Mouse (Mus musculus): ENCODE measurements around the gene Sac3d1. TPM values are rescaled to one million over a fixed set of nuclear protein-coding genes. Genes with fewer than 3 reads are reported as not detected.
"Not testable (repeated sequence)": the region's sequence is repeated elsewhere in the genome, so short reads cannot be mapped to it uniquely, and the experiment has no call there.

Gene Sac3d1
- 10 to 100 TPM; 13.0 to 20.1 (median 16.1) TPM for total RNA-seq (2022)

DNA sequence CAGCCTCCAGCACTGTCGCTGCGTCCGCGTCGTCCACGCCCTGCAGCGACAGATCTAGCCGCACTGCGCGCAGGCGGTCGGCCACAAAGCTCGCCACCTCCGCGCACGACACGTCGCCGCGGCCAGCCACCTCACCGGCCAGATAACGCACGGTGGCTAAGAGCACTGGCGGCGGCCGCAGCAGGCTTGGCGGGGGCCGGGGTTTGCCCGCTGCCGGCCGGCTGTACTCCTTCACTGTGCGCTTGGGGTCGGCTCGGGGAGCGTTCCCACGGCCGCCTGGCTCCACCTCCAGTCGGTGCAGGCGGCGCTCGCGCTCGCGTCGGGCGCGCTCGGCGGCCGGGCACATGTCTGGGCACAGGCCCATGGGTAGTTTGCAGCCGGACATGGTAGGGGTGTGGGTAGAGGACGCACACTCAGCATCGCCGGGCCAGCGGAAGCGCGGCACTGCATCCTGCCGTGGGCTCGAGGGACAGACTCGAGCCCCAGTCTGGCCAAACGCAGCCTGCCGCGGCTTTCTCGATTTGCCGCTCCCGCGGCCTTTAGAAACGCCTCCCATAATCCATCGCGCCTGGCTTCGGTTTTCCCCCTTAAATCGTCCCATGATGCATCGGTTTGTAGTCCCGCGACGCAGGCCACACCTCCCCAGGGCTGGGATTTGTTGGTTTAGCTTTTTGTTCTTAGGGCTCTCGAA, at the start of gene Sac3d1:
Sac3d1 (minus strand) TSS at position 665 of the 691 bp plus-strand sequence.
- peak; percentile 80 to 86 for DNase-seq (ENCODE audit: low spot score in 2 of 2)

DNA sequence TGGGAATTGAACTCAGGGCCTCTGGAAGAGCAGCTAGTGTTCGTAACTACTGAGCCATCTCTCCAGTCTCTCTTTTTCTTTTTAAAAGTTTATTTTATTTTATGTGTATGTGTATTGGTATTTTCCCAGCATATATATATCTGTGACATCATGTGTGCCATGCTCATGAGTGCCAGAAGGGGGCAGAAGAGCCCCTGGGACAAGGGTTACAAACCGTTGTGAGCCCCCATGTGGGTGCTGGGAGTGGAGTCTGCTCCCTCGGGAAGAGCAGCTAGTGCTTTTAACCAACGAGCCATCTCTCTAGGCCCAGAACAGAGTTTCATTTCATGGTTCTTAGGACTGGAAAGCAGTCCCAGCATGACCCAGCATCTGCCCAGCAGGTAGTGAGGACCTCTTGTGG, 48.3 kb upstream of the Sac3d1 start:
- DNase-seq (ENCODE audit: low spot score in 2 of 2): no peak

DNA sequence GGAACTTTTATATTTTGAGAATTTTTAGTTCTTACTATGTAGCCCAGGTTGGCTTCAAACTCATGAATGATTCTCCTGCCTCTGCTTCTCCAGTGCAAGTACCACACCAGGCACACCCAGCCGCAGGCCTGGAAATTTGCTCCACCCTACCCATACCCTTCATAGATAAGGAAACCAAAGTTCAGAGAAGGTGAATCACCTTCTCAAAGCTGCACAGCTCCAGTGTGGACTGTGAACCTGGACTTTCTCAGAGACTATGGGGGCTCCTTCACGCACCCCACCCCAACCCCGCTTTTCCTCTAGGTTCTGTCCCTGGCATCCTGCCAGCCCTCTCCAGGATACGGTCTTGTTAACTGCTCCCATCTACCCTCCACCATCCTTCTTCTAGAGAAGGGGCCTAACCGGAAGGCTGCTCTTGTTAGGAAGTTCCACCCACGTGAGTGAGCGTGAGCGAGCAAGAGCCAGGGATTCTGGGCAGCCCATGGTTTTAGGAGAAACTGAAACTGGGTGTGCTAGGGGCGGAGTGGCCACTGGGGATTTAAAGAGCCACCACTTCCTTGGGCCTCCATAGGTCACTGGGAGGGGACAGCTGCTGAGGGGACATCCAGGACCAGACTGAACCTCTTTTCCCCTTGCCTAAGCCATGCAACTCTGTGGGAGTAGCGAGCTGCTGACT, 45.6 kb upstream of the Sac3d1 start:
- DNase-seq (ENCODE audit: low spot score in 2 of 2): no peak

DNA sequence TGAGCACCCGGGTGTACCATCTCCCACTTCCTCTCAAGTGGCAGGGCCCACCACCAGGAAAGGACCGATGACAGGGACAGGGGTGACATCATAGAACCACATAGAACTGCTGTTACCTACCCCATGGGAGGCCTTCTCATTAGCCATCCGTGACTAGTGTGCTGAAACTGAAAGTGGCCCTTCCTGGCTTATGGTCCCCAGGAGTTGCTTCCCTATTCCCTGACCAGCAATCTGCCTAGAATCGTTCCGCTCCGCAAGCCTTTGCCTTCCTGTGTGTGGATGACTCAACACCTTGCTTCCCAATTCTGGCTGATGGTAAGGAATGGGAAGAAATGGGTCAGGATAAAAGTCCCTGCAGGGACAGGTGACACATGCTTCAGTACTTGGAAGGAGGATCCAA, 38.8 kb upstream of the Sac3d1 start:
- DNase-seq (ENCODE audit: low spot score in 2 of 2): no peak

- no peak for DNase-seq (ENCODE audit: low spot score in 2 of 2)
Measured at GRCm38 (mm10) chr19:6156372-6156771, 37.9 kb upstream of the Sac3d1 start.

DNA sequence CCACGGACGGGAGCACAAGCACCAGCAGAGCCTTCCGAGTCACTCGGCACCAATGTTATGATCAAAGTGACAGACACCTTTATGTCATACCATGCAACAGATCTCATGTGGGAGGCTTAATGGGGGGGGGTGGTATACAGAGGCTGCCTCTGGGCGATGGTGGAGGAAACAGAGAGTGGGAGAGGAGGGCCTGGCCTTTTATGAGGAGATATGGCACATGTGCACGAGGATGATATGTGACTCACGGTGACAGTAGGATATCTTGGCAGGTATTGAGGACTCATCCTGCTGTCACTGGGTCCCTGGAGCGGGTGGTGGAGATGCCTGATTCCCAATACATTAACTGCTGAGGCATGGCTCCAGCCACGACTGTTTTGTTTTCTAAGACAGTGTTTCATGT, 36.7 kb upstream of the Sac3d1 start:
- no peak for DNase-seq (ENCODE audit: low spot score in 2 of 2)

DNA sequence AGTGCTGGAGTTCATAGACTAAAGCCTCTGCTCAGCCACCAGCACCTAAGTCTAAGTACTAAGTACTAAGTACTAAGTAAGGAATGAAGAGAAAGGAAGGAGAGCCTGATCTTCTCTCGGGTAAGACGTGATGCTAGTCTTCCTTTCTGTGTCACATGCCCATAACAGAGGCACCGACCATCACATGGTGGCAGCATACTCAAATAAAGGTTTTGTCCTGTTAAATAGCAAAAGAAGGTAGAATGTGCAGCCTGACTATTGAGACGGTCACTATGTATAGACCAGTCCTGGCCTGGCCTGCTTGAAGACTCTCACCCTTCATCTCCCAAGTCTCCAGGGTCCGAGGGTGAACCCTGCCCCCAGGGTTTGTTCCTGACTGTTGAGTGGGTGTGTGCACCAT, 26.4 kb upstream of the Sac3d1 start:
- DNase-seq (ENCODE audit: low spot score in 2 of 2): no peak

DNA sequence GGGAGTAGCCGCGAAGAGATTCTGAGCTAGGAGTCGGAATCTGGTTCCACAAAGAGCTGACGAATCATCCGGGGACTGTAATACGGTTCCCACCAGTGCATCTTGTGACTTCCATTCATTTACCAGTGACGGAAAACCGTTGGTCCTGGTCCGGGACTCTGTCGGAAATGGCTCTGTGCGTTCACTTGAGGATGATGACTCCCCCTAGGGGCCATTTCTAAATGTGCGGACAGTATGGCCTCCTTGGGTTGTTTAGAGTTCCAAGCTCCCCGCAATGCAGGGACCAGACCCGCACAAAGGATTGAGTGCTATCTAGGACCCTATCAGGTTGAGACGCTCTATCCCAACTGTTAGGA, 22.9 kb upstream of the Sac3d1 start, which contains the start of gene Arl2:
Arl2 (minus strand) TSS at position 155 of the 356 bp plus-strand sequence.
- peak in 1 of 2 experiments; percentile 83 for DNase-seq (ENCODE audit: low spot score in 2 of 2)

GRCm38 (mm10) chr19:6140678-6141393, 22.4 kb upstream of the Sac3d1 start, which contains the start of gene Batf2:
Batf2 (plus strand) TSS chr19:6140983.
- peak; percentile 88 to 93 for DNase-seq (ENCODE audit: low spot score in 2 of 2)

DNA sequence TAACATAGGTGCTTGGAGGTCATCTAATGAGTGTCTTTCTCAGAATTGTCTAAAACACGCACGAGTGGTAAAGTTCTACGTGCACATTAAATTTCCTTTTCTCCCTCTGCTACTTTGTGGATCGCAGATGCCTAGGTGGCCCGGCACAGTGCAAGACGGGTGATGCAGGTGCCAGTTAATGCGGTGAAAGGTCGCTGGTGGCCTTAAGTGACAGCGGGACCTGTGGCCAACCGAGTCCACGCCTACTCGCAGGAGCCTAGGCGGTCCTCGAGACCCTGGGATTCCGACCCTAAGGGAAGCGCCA, 21.9 kb upstream of the Sac3d1 start:
- no peak for DNase-seq (ENCODE audit: low spot score in 2 of 2)

DNA sequence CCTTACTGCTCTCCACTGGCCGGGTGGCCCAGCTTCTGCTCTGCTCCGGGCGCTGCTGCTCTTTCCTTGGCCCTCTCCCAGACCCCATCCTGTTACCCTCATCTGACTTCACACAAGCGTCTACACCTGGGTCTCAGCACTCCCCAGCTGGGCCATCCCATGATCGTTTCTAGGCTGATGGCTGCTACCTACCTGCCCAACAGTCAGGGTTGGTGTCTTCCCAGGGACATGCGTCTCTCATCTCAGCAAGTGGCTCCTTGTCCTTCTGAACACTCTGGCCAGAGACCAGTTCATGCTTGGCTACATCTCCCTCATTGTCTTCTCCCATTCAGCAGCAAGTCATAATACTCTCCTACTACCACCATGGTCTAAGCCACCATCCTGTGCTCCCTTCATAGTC, 21.3 kb upstream of the Sac3d1 start:
- DNase-seq (ENCODE audit: low spot score in 2 of 2): no peak

GRCm38 (mm10) chr19:6136397-6136796, 17.9 kb upstream of the Sac3d1 start:
- no peak for DNase-seq (ENCODE audit: low spot score in 2 of 2)

- DNase-seq (ENCODE audit: low spot score in 2 of 2): not testable (repeated sequence)
Measured at GRCm38 (mm10) chr19:6133197-6133596, 14.7 kb upstream of the Sac3d1 start.

- no peak for DNase-seq (ENCODE audit: low spot score in 2 of 2)
Measured at GRCm38 (mm10) chr19:6132171-6132827, 13.8 kb upstream of the Sac3d1 start.

DNA sequence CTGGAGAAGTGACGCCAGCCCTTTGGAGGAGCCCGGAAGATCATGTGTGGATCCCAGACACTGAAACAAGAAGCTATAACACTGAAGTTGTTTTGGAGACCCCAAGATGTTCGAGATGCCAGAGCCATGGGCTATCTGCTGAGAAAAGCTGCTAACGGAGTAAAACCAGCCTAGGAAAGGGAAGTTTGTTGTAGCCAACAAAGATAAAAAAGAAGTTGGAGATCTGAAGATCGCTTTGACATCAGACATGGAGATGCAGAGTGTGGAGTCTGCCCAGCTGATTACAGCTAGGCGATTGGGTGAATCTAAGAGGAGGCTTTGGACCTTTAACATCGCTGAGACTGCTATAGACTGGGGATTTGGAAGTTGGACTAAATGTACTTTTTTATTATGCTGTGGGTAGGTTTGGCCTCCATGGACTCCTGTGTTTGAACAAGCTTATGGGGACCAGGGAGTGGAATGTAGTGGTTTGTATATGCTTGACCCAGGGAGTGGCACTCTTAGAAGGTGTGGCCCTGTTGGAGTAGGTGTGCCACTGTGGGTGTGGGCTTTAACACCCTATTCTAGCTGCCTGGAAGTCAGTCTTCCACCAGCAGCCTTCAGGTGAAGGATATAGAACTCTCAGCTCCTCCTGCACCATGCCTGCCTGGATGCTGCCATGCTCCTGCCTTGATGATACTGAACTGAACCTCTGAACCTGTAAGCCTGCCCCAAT, 12.1 kb upstream of the Sac3d1 start:
- not testable (repeated sequence) for DNase-seq (ENCODE audit: low spot score in 2 of 2)

GRCm38 (mm10) chr19:6127760-6128341, 9.4 kb upstream of the Sac3d1 start, which contains the start of gene Snx15:
Snx15 (minus strand) TSS chr19:6128304.
- DNase-seq (ENCODE audit: low spot score in 2 of 2): peak; percentile 94 to 96

DNA sequence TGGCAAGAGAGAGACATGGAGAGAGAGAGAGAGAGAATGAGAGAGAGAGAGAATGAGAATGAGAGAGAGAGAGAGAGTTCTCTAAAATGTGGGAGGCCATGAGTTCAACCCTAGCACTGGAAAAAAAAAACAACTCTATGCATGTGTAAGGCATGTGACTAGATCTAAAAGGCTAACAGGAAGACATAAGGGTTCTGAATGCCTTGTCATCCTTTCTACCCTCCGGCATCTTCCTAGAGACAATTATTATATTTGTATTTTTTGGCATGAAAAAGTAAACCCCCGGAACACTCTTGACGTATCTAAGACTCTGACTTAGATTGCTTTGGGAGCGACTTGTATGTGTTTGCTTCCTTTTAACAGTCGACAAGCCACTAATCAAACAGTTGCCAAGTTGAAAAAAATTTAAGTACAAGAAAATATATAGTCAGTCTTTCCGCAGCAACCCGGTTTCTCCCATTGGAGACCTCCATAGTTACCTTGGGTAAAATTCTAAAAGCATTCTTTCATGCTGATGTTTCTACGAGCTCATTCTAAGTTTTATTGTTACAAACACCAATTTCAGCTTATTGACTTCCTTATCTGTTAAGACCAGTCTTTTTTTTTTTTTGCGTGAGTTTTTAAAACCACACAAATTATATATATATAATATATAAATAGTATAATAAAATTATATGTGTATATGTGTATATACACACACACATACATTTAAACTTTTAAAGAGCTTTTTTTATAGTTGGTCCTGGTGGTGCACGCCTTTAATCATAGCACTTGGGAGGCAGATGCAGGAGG, 8.5 kb upstream of the Sac3d1 start:
- no peak for DNase-seq (ENCODE audit: low spot score in 2 of 2)

GRCm38 (mm10) chr19:6126289-6126688, 7.8 kb upstream of the Sac3d1 start:
- no peak for DNase-seq (ENCODE audit: low spot score in 2 of 2)

GRCm38 (mm10) chr19:6124898-6125297, 6.4 kb upstream of the Sac3d1 start:
- DNase-seq (ENCODE audit: low spot score in 2 of 2): no peak

GRCm38 (mm10) chr19:6123330-6123729, 4.9 kb upstream of the Sac3d1 start:
- DNase-seq (ENCODE audit: low spot score in 2 of 2): no peak
